Mouse (Mus musculus) thymus, postnatal 10 days (tissue): ENCODE results near the gene Taf6.
"Not testable (repeated sequence)": the region's sequence is repeated elsewhere in the genome, so short reads cannot be mapped to it uniquely, and the experiment has no call there.

Experiments used
- DNase-seq, 2 experiments: peaks; one replicate each; pipeline ENCODE4 v3.0.0; 2021; ENCODE audit warnings: low spot score in 2 of 2

Gene Taf6

DNA sequence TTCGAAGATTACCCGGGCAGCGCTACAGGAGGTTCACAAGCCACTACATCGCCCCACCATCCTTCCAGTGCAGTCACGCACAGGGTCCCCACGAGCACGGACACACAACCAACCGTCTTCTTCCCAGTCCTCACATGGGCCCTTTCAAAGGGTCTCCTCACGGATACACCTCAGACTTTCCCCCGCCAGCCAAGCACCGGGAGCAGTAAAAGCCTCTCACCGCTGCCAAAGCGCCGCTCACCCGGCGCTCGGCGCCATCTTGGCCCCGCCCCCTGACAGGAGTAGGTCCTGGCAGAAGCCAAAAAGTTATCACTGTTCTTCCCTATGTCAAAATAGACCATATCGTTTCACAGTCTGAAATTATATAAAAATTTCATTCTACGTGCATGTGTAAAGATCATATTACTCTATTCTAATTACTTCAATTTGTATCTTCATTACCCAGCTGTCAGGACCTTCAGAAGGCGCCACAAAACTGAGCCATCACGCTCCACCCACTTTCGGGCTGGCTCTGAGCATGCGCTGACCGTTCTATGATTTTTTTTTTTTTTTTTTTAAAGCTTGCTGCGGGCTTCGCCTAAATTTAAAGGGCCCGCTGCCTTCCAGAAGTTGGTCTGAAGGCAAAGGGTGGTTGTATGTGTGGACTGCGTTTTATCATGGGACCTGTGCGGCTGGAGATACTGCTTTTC, at the start of gene Taf6, which contains the start of gene Cnpy4:
Gene Taf6, minus strand, starts transcription at position 502 of the 689 bp plus-strand sequence.
Gene Cnpy4, plus strand, starts transcription at position 536 of the 689 bp plus-strand sequence.
- peak; percentile 72 to 85 for DNase-seq

DNA sequence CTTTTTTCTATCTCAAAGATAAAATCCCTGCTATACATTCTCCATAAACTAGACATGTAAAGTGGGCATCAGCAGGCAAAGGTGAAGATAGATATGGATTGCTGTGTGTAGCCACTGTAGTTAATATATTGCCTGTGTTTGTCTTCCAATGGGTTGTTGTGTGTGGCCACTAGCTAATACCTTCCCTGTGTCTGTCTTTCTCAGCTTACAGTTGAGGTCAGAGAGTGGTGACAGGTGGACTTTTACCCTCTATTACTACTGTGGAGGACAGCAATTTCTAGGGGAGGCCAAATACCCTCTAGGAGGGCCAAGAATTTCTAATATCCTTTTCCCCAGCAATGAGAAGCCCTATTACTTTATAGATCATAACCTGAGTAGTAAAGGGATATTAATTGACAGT, 47.0 kb upstream of the Taf6 start:
- no peak for DNase-seq

- DNase-seq: no peak
Measured at GRCm38 (mm10) chr5:138233778-138234177, 46.5 kb upstream of the Taf6 start.

- DNase-seq: no peak
Measured at GRCm38 (mm10) chr5:138229511-138229910, 42.3 kb upstream of the Taf6 start.

- peak in 1 of 2 experiments; percentile 52 for DNase-seq
Measured at GRCm38 (mm10) chr5:138228026-138228425, 40.8 kb upstream of the Taf6 start.

- no peak for DNase-seq
Measured at GRCm38 (mm10) chr5:138227367-138227766, 40.1 kb upstream of the Taf6 start.

DNA sequence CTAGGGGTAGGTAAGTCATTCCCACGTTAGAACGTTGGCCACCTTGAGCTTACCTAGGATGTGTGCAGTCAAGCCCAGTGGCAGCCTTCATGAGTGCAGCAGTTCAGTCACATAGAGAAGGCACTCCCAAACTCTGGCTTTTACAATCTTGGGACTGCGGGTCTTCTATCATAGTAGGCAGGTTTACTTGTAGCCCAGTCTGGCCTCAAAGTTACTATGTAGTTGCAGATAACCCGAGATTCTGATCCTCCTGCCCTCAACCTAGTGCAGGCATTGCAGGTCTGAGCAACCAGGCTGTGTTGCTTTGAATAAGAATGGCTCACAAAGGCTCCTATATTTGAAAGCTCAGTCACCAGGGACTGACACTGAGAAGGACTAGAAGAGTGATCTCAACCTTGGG, 39.2 kb upstream of the Taf6 start:
- no peak for DNase-seq

DNA sequence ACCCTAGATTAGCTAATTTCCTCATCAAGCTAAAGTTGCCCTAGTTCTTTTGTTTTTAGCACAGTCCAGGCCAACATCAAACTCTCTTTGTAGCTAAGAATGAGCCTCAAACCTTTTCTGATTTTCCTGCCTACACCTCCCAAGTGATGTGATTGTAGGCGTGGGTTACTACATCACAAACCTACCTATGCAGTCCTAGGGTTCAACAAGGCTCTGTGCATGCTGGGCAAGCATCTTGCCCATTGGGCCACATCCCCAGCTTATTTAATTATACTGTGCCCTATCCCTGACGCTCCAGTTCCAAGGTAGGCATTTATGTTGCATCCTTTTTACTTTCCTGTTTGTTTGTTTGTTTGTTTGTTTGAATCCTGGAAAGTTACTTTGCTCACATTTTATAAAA, 38.4 kb upstream of the Taf6 start, which contains the start of gene Nxpe5:
Gene Nxpe5, plus strand, starts transcription at position 199 of the 400 bp plus-strand sequence.
- no peak for DNase-seq

DNA sequence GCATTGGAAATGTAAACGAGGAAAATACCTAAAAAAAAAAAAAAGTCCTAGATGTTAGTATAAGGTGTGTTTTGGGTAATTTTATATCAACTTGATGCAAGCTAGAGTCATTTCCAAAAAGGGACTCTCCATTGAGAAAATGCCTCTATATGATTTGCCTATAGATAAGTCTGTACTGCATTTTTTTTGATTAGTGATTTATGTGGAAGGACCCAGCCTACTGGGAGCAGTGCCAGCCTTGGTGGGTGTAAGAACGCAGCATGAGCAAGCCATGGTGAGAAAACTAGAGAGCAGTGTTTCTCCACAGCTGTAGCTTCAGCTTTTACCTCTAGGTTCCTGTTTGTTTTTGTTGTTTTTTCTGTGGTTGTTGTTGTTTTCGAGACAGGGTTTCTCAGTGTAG, 36.0 kb upstream of the Taf6 start:
- DNase-seq: no peak

DNA sequence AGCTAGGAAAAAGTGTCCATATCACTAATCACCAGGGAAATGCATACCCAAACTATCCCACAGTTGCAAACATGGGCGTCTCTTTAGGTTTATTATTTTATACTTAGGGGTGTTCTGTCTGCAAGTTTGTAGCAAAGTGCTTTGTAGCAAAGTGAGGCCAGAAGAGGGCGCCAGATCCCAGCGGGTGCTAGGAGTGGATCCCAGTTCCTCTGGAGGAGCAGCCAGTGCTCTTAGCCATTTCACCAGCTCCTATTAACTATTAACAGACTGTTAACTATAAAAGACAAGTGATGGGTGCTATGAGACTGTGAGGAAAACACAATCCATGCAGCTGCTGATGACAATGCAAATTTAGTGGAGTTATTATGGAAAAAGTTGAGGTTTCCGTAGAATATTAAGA, 34.9 kb upstream of the Taf6 start:
- peak; percentile 44 to 87 for DNase-seq

DNA sequence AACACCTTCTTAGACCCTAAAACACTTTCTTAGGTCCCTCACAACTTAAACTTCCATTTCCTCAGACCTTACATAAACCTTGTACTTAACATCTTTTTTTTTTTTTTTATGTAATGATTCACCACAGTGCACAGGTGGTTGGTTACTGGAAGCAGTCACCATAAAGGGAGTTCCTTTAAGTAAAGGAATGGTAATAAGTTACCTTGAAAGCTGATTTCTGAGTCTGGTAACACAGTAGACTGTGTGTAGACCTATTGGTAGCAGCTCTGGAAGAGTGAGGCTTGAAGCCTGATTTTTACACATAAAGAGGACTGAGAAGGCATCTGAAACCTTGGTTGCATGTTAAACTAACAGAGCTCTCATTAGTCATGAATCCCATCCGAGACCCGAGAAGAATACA, 32.6 kb upstream of the Taf6 start:
- no peak for DNase-seq

- DNase-seq: not testable (repeated sequence)
Measured at GRCm38 (mm10) chr5:138216632-138217031, 29.4 kb upstream of the Taf6 start.

- DNase-seq: no peak
Measured at GRCm38 (mm10) chr5:138207873-138208272, 20.6 kb upstream of the Taf6 start.

DNA sequence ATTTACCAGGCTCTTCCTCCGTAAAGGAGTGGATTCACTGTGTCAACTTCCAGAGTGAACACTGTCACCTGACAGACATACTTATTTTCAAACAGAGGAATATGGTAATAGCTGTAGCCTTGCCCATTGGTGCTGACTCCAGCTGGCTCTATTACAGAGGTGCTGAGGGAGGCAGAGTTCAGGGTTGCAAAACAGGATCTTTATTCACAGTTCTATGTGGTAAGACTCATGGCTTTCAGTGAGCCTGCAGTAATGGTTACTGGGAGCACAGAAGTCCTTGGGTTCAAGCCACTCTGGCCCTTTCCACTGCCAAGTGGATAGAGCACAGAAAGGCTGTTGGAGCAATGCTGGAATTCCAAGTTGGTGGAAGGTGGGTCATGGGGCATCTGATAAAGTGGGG, 20.0 kb upstream of the Taf6 start:
- no peak for DNase-seq

GRCm38 (mm10) chr5:138202086-138202485, 14.8 kb upstream of the Taf6 start:
- DNase-seq: no peak

GRCm38 (mm10) chr5:138199576-138199975, 12.3 kb upstream of the Taf6 start:
- no peak for DNase-seq

DNA sequence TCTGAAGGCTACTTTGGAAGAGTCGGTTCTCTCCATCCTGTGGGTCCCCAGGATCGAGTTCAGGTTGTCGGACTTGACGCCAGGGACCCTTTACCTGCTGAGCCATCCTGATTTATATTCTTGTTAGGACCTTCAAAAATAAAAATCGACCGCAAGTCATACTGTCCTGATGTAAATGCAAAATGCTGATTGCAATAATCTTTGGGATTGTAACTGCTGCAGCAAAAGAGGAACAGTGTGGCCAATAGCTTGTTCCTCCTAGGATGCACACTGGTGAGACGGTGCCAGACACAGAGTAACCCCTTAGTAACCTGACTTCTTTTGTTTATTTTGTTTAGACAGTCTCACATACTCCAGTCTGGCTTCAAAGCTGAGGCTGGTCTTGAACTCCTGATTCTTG, 8.2 kb upstream of the Taf6 start:
- no peak for DNase-seq

GRCm38 (mm10) chr5:138194755-138195345, 7.6 kb upstream of the Taf6 start:
- peak; percentile 24 to 30 for DNase-seq

DNA sequence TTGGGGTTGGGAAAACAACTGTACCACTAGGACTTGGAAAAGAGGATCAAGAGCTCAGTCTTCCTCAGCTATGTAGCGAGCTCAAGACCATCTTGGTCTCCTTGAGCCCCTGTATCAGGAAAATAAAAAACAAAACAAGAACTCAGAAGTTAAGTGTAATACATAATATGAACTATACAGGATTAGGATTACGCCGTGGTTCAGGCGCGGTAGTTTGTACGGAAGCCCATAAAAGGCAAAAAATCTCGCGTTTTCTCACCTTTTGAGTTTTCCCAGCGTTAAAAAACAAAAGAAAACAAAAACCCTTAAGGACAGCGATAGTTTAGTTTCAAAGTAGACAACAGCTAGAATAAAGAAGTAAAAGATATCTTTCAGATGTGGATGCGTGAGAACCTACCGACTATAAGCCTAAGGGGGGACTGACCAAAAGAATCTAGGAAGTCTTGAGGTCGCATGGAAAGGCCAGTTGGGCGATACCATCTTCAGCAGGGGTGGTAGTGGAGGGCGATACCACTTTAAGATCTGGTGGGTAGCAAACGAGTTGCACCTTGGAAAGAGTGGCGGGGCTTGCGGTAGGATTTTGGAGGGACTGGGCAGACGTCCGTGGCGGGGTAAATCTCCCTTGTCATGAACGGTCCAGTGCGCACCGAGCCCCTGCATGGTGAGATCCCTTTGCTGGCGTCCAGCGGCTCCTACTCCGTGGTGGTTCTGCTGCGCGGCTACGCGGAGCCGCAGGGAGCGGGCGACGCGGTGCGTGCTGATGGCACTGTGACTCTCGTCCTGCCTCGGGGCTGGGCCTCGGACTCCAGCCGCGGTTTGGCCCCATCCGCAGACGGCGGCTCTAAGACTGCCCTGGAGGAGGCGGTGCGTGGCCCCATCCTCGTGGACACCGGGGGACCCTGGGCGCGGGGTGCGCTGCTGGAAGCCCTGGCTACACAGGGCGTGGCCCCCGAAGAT, 6.8 kb upstream of the Taf6 start, which contains the start of gene Mblac1:
Gene Mblac1, plus strand, starts transcription at position 544 of the 957 bp plus-strand sequence.
- DNase-seq: peak; percentile 72 to 75

GRCm38 (mm10) chr5:138187661-138188306, 533 bp upstream of the Taf6 start:
- DNase-seq: peak; percentile 48 to 62

GRCm38 (mm10) chr5:138173217-138173616, 14.0 kb downstream of the Taf6 start:
- DNase-seq: no peak
